Mouse (Mus musculus): ENCODE data around the gene Olfr889. TPM values are rescaled to one million over a fixed set of nuclear protein-coding genes. Genes with fewer than 3 reads are reported as not detected.
"Not testable (repeated sequence)": the region's sequence is repeated elsewhere in the genome, so short reads cannot be mapped to it uniquely, and the experiment has no call there.

Gene Olfr889
- 0.05 TPM in 1 of 2 replicates, not detected in the other for polyA plus RNA-seq (2015; fragmentation: Nextera tagmentation; extraction: Ambion mirVana)

DNA sequence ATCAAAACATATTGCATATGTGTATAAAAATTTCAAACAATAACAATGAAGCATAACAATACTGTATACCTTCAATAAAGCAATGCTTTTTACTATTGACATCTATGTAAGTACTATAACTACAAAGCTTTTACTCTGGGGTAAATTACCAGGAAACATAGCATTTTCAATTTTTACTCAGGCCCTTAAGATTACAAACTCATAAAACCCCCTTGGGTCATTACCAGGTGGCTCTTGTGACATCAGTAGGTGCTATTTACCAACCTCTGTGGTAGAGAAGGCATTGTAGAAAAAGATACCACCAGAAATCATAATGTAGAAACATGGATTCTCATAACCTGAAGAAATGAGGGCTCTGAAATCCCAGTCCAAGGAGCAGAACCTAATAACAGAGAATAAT, at the start of gene Olfr889:
Gene Olfr889, plus strand, starts transcription at position 301 of the 400 bp plus-strand sequence.
- Histone ChIP-seq H3K36me3 (no peaks in the 10 kb centered on the region), H3K9me3 (no peaks in the 10 kb centered on the region), H3K4me1 (no peaks in the 10 kb centered on the region), H3K4me2 (no peak within 1 kb of the TSS), H3K9ac (no peak within 1 kb of the TSS), H3K4me3 (no peak within 1 kb of the TSS), H3K27ac (no peak within 1 kb of the TSS), H3K27me3 (no peaks in the 10 kb centered on the region)
- ATAC-seq (ENCODE audit: borderline replicate concordance, extremely low read depth, low FRiP score, low TSS enrichment) = no peak

DNA sequence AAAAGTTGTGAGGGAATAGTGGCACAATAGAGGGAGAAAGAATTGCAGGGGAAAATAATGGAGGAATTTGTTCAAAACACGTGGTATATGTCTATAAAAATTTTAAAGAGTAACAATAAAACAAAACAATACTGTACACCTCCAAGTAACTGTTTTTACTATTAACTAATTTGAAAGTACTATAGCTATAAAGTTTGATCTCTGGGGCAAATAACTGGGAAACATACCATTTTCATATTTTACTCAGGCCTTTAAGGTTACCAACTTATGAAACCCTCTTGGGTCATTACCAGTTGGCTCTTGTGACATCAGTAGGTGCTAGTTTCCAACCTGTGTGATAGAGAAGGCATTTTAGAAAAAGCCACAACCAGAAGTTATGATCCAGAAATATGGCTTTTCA, 31.2 kb upstream of the Olfr889 start, which contains the start of gene Olfr887:
Gene Olfr887, plus strand, starts transcription at position 301 of the 400 bp plus-strand sequence.
- Histone ChIP-seq H3K4me3 (no peak within 1 kb of the TSS), H3K27me3 (no peaks in the 10 kb centered on the region), H3K9me3 (no peaks in the 10 kb centered on the region), H3K36me3 (no peaks in the 10 kb centered on the region), H3K27ac (no peak within 1 kb of the TSS), H3K9ac (no peak within 1 kb of the TSS), H3K4me2 (no peak within 1 kb of the TSS), H3K4me1 (no peaks in the 10 kb centered on the region)
- WGBS = 67% methylated on average over 1 of the region's 1 CpGs
- ATAC-seq (ENCODE audit: borderline replicate concordance, extremely low read depth, low FRiP score, low TSS enrichment) = no peak

DNA sequence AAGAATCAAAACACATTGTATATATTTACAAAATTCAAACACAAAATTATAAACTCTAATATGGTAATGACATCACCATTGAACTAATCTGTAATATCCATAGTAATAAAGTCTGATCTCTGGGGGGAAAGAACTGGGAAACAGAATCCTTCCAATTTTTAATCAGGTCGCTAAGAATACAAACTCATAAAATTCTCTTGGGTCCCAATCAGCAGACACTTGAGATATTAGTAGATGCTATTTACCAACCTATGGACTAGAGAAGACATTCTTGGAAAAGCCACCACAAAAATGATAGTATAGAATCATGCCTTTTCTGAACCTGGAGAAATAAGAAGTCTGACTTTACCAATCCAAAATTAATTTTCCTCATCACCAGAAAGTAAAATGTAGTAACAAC, 7.2 kb upstream of the Olfr889 start, which contains the start of gene Olfr888:
Gene Olfr888, plus strand, starts transcription at position 301 of the 400 bp plus-strand sequence.
- no peaks in the 10 kb centered on the region for H3K9me3 ChIP-seq
- H3K4me1 ChIP-seq = no peaks in the 10 kb centered on the region
- WGBS = 72% methylated on average over 1 of the region's 1 CpGs
- ATAC-seq (ENCODE audit: borderline replicate concordance, extremely low read depth, low FRiP score, low TSS enrichment) = no peak
- H3K36me3 ChIP-seq = no peaks in the 10 kb centered on the region
- no peak within 1 kb of the TSS for H3K9ac ChIP-seq
- H3K4me2 ChIP-seq = no peak within 1 kb of the TSS
- no peak within 1 kb of the TSS for H3K27ac ChIP-seq
- H3K4me3 ChIP-seq = no peak within 1 kb of the TSS
- H3K27me3 ChIP-seq = no peaks in the 10 kb centered on the region

DNA sequence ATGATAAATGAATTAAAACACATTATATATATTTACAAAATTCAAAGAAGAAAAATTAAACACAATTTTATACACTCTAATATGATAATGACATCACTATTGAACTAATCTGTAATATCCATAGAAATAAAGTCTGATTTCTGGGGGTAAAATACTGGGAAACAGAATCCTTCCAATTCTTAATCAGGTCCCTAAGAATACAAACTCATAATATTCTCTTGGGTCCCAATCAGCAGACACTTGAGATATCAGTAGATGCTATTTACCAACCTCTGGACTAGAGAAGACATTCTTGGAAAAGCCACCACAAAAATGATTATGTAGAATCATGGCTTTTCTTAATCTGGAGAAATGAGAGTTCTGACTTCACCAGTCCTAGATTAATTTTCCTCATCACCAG, 27.2 kb downstream of the Olfr889 start, which contains the start of gene Olfr890:
Gene Olfr890, plus strand, starts transcription at position 301 of the 400 bp plus-strand sequence.
- H3K27me3 ChIP-seq = no peaks in the 10 kb centered on the region
- no peaks in the 10 kb centered on the region for H3K36me3 ChIP-seq
- H3K4me1 ChIP-seq = no peaks in the 10 kb centered on the region
- no peaks in the 10 kb centered on the region for H3K9me3 ChIP-seq
- H3K27ac ChIP-seq = no peak within 1 kb of the TSS
- no peak for ATAC-seq (ENCODE audit: borderline replicate concordance, extremely low read depth, low FRiP score, low TSS enrichment)
- no peak within 1 kb of the TSS for H3K4me3 ChIP-seq
- no peak within 1 kb of the TSS for H3K9ac ChIP-seq
- no peak within 1 kb of the TSS for H3K4me2 ChIP-seq

GRCm38 (mm10) chr9:38168341-38168740, 53.3 kb downstream of the Olfr889 start:
- not testable (repeated sequence) for H3K27ac ChIP-seq; H3K4me1 ChIP-seq; H3K27me3 ChIP-seq; H3K36me3 ChIP-seq; ATAC-seq (ENCODE audit: borderline replicate concordance, extremely low read depth, low FRiP score, low TSS enrichment); H3K4me2 ChIP-seq; H3K4me3 ChIP-seq; H3K9ac ChIP-seq; H3K9me3 ChIP-seq
- 41% methylated on average over 2 of the region's 2 CpGs for WGBS

Other genes with a start within 250 kb of the Olfr889 start
- gene Olfr145, start 218.5 kb upstream of the Olfr889 start, polyA plus RNA-seq (2015; fragmentation: Nextera tagmentation; extraction: Ambion mirVana) = not detected in 2 replicates
- gene Olfr878, start 197.4 kb upstream of the Olfr889 start, polyA plus RNA-seq (2015; fragmentation: Nextera tagmentation; extraction: Ambion mirVana) = not detected in 2 replicates
- gene Olfr881, start 123.4 kb upstream of the Olfr889 start, polyA plus RNA-seq (2015; fragmentation: Nextera tagmentation; extraction: Ambion mirVana) = not detected in 2 replicates
- not detected in 2 replicates for gene Olfr883, start 89.4 kb upstream of the Olfr889 start, polyA plus RNA-seq (2015; fragmentation: Nextera tagmentation; extraction: Ambion mirVana)
- not detected in 2 replicates for gene Olfr884, start 68.6 kb upstream of the Olfr889 start, polyA plus RNA-seq (2015; fragmentation: Nextera tagmentation; extraction: Ambion mirVana)
- not detected in 2 replicates for gene Olfr885, start 53.9 kb upstream of the Olfr889 start, polyA plus RNA-seq (2015; fragmentation: Nextera tagmentation; extraction: Ambion mirVana)
- gene Olfr887, start 31.1 kb upstream of the Olfr889 start, polyA plus RNA-seq (2015; fragmentation: Nextera tagmentation; extraction: Ambion mirVana) = not detected in 2 replicates
- gene Olfr888, start 7.1 kb upstream of the Olfr889 start, polyA plus RNA-seq (2015; fragmentation: Nextera tagmentation; extraction: Ambion mirVana) = not detected in 2 replicates
- gene Olfr890, start 27.3 kb downstream of the Olfr889 start, polyA plus RNA-seq (2015; fragmentation: Nextera tagmentation; extraction: Ambion mirVana) = not detected in 2 replicates
- not detected in 2 replicates for gene Olfr891, start 65.6 kb downstream of the Olfr889 start, polyA plus RNA-seq (2015; fragmentation: Nextera tagmentation; extraction: Ambion mirVana)
- not detected in 2 replicates for gene Olfr893, start 93.2 kb downstream of the Olfr889 start, polyA plus RNA-seq (2015; fragmentation: Nextera tagmentation; extraction: Ambion mirVana)
- gene Olfr894, start 102.9 kb downstream of the Olfr889 start, polyA plus RNA-seq (2015; fragmentation: Nextera tagmentation; extraction: Ambion mirVana) = not detected in 2 replicates
- gene Olfr143, start 137.6 kb downstream of the Olfr889 start, polyA plus RNA-seq (2015; fragmentation: Nextera tagmentation; extraction: Ambion mirVana) = not detected in 2 replicates
- gene Olfr895, start 152.7 kb downstream of the Olfr889 start, polyA plus RNA-seq (2015; fragmentation: Nextera tagmentation; extraction: Ambion mirVana) = not detected in 2 replicates
- not detected in 2 replicates for gene Olfr896-ps1, start 175.9 kb downstream of the Olfr889 start, polyA plus RNA-seq (2015; fragmentation: Nextera tagmentation; extraction: Ambion mirVana)
- not detected in 2 replicates for gene Olfr25, start 213.9 kb downstream of the Olfr889 start, polyA plus RNA-seq (2015; fragmentation: Nextera tagmentation; extraction: Ambion mirVana)
- gene Olfr898, start 233.2 kb downstream of the Olfr889 start, polyA plus RNA-seq (2015; fragmentation: Nextera tagmentation; extraction: Ambion mirVana) = not detected in 2 replicates